Mouse (Mus musculus) stomach, embryonic 15.5 days (tissue): ENCODE data around the gene Olfml1. TPM values are rescaled to one million over a fixed set of nuclear protein-coding genes. Genes with fewer than 3 reads are reported as not detected.

ENCODE experiments used
- ATAC-seq: fragments of 200-750 bp; cut with Nextera tagmentation; 2 replicates; pipeline ENCODE4 v1.8.0; 2017; ENCODE audit warnings: low read depth, moderate number of reproducible peaks, moderate TSS enrichment; ENCODE audit not compliant: insufficient read depth, low FRiP score
- H3K27ac ChIP-seq: fragments of 300-500 bp; sonication (generic); 2 replicates; pipeline ENCODE4 v1.5.1; 2015; ENCODE audit warnings: mild to moderate bottlenecking, inconsistent platforms
- H3K27me3 ChIP-seq: fragments of 300-500 bp; sonication (generic); replicated peaks from 2 replicates; pipeline ENCODE4 v1.6.1; 2015; ENCODE audit warnings: inconsistent platforms
- H3K36me3 ChIP-seq: fragments of 300-500 bp; sonication (generic); 2 replicates; pipeline ENCODE4 v1.6.1; 2015; ENCODE audit warnings: inconsistent platforms
- H3K4me1 ChIP-seq: fragments of 300-500 bp; sonication (generic); 2 replicates; pipeline ENCODE4 v1.6.1; 2015; ENCODE audit warnings: inconsistent platforms
- H3K4me2 ChIP-seq: fragments of 300-500 bp; sonication (generic); 2 replicates; pipeline ENCODE4 v1.6.1; 2015; ENCODE audit warnings: mild to moderate bottlenecking, inconsistent platforms
- H3K4me3 ChIP-seq: fragments of 300-500 bp; sonication (generic); replicated peaks from 2 replicates; pipeline ENCODE4 v1.5.1; 2015; ENCODE audit warnings: inconsistent platforms
- H3K9ac ChIP-seq: fragments of 300-500 bp; sonication (generic); 2 replicates; pipeline ENCODE4 v1.6.1; 2015; ENCODE audit warnings: inconsistent platforms
- H3K9me3 ChIP-seq: fragments of 300-500 bp; sonication (generic); 2 replicates; pipeline ENCODE4 v1.6.1; 2016; ENCODE audit warnings: inconsistent platforms
- WGBS: fragments of 180-500 bp; shearing (Covaris S2); methylation state at CpG from one replicate; pipeline ENCODE4 v1.1.7; 2015; 5-methylcytosine and 5-hydroxymethylcytosine counted together
- polyA plus RNA-seq: library from polyadenylated mRNA; unstranded; fragments of >200 nt; fragmentation: Nextera tagmentation; extraction: Ambion mirVana; gene quantifications from 2 replicates; pipeline ENCODE4 v1.2.1, GENCODE M21; 2015

The Olfml1 gene
- 16.9 and 17.5 TPM in 2 replicates for polyA plus RNA-seq

DNA sequence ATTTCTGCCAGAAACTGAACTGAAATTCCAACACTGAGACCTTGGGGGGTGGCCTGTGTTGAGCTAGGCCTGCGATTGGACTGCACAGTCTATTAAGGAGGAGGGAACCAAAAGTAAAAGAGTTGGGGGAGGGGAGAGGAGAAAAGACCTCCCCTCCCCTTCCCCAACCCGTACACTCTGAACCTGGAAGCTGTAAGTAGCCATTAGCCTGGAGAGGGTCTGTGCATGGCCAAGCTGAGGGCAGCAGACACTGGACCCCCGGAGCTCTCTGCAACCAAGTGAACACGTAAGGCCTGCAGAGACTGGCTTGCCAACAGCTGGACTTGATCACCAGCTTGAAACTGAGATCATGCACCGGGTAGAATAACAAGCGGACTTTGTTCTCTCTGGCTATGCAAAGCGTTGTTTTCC, at the start of gene Olfml1:
Olfml1 (plus strand) TSS at position 186 of the 411 bp plus-strand sequence.
- peak within 1 kb of the TSS; percentile 41 for H3K4me3 ChIP-seq
- H3K9me3 ChIP-seq, result no peaks in the 10 kb centered on the region
- no peaks in the 10 kb centered on the region for H3K27me3 ChIP-seq
- H3K4me2 ChIP-seq, result peak within 1 kb of the TSS; percentile 54
- peaks cover 7% of the 10 kb centered on the region; the same call in 1 of the 2 replicates for H3K36me3 ChIP-seq
- WGBS, result 21% methylated on average over 7 of the region's 7 CpGs
- peak; percentile 90 for ATAC-seq
- H3K27ac ChIP-seq, result peak within 1 kb of the TSS; percentile 82
- H3K4me1 ChIP-seq, result peaks cover 6% of the 10 kb centered on the region; the same call in 1 of the 2 replicates
- H3K9ac ChIP-seq, result 0 out of 2 replicates have a peak within 1 kb of the TSS, but pooled peaks have one; percentile 19

DNA sequence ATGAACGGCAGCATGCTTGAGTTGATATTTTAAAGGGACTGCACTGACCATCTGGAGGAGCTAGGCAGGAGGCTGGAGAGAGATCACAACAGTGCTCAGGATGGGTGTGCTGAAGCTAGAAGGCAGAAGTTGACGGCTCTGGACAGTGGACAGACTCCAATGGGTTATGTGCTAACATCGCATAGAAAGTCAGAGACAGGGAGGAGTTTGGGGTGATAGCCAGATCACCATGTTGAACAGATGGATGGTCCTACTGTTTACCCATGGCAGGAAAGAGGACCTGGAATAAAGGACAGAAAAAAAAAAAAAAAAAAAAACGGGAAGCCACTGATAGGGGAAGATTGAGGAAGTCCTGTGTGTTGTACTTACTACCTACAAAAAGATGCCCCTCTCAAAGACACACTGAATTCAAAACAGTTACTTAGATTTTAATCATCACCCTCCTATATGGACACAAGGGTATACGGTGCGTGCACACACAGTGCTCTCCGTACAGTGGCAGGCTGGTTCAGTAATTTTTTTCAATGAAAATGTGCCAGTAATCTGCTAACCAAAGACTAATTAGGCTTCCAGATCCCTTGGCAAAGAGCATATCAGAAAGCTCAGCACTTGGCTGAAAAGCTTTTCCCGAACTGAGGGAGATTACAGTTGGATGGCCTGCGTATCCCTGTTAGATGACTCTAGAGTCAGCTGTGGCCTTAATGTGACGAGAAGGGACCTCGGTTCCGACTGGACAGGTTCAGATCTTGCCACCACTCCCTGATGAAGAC, 47.8 kb upstream of the Olfml1 start:
- no peaks in the 10 kb centered on the region for H3K27me3 ChIP-seq
- 82% methylated on average over 12 of the region's 12 CpGs for WGBS
- H3K36me3 ChIP-seq, result no peaks in the 10 kb centered on the region
- no peaks in the 10 kb centered on the region for H3K9me3 ChIP-seq
- H3K4me3 ChIP-seq, result no peak overlapping the region
- no peak overlapping the region for H3K4me2 ChIP-seq
- ATAC-seq, result no peak
- H3K4me1 ChIP-seq, result no peaks in the 10 kb centered on the region
- no peak overlapping the region for H3K9ac ChIP-seq
- H3K27ac ChIP-seq, result no peak overlapping the region

DNA sequence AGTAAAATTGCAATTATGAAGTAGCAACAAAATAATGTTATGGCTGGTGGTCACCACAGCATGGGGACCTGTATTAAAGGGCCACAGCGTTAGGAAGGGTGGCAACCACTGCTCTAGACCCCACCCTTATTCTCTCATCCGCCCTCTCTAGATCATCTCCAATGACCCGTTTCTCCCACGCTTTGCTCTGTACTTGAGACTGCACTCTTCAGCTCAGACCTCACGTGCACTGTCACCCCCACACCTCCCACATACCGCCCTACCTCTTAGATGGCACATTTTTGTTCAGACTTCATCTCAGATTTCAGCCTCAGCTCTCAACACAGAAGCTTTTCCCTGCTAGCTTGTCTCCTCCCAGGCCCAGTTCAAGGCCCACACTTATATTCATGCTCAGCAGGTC, 45.8 kb upstream of the Olfml1 start:
- Histone ChIP-seq H3K36me3 (no peaks in the 10 kb centered on the region), H3K27me3 (no peaks in the 10 kb centered on the region), H3K27ac (no peak overlapping the region), H3K9ac (no peak overlapping the region), H3K9me3 (no peaks in the 10 kb centered on the region), H3K4me1 (no peaks in the 10 kb centered on the region), H3K4me3 (no peak overlapping the region), H3K4me2 (no peak overlapping the region)
- ATAC-seq, result no peak
- 81% methylated on average over 6 of the region's 6 CpGs for WGBS

DNA sequence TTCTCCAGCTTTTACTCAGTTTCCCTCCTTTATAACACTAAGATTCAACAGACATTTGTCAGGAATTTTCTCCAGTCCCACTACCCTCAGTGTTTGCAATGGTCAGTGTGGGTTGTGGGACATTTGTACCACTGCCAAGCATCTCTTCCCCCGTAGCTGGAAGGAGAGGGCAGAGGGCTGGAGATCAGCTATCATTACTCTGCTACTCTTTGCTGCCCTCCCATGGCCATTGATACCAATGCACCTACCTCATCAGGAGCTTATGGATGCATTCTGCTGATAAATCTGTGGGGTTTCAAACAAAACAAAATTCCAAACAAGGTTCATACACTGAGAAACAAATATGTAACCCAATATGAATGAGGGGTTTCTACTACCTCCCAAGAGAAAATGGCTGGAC, 40.9 kb upstream of the Olfml1 start:
- Histone ChIP-seq H3K4me2 (no peak overlapping the region), H3K9ac (no peak overlapping the region), H3K36me3 (no peaks in the 10 kb centered on the region), H3K4me1 (no peaks in the 10 kb centered on the region), H3K9me3 (no peaks in the 10 kb centered on the region), H3K27ac (no peak overlapping the region), H3K27me3 (no peaks in the 10 kb centered on the region), H3K4me3 (no peak overlapping the region)
- WGBS, result 9% methylated on average over 1 of the region's 1 CpGs
- no peak for ATAC-seq

DNA sequence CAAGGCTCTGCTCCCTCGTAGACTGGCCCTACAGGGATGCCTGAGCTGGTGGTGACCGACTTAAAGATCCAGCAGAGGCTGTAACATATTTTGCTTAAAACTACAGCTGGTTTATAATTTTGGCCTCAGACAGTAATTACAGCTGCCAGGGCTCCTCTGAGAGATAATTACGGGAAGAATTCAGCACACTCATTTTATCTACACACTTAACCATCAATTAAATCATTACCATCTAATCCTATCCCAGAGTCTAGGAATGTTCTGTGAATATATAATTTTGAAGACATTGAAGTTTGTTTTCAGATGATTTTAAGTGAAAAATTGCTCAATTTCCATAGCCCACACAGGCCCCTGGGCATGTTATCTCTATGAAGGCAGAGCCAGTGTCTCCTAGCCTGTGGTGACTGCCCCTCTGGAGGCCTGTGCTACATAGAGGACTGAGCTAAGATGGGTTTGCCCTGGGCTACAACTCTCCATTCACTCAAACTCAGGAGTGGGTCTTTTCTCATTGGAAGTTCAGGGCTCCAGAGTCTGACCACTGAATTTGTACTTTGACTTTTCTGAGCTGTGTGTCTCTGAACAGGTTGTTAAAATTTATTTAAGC, 39.0 kb upstream of the Olfml1 start:
- no peaks in the 10 kb centered on the region for H3K27me3 ChIP-seq
- no peaks in the 10 kb centered on the region for H3K36me3 ChIP-seq
- H3K9me3 ChIP-seq, result no peaks in the 10 kb centered on the region
- ATAC-seq, result no peak
- WGBS, result 69% methylated on average over 3 of the region's 3 CpGs
- H3K4me1 ChIP-seq, result no peaks in the 10 kb centered on the region
- no peak overlapping the region for H3K27ac ChIP-seq
- H3K4me2 ChIP-seq, result no peak overlapping the region
- no peak overlapping the region for H3K4me3 ChIP-seq
- no peak overlapping the region for H3K9ac ChIP-seq

DNA sequence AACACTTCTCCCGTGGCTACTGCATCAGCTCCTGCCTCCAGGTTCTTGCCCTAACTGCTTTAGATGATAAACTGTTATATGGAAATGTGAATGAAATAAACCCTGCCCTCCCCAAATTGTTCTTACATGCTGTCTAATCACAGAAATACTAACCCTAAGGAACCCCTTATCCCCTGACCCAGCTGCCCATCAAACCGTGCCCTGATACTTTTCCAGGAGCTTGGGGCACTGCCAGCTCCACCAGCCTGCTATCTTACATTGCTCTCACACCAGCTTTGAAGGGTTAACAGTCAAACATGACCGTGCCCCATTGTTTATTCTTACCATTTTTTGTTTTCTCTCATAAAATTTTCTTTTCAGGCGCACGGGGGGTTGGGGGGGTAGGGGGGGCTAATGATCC, 37.9 kb upstream of the Olfml1 start:
- no peak overlapping the region for H3K4me2 ChIP-seq

DNA sequence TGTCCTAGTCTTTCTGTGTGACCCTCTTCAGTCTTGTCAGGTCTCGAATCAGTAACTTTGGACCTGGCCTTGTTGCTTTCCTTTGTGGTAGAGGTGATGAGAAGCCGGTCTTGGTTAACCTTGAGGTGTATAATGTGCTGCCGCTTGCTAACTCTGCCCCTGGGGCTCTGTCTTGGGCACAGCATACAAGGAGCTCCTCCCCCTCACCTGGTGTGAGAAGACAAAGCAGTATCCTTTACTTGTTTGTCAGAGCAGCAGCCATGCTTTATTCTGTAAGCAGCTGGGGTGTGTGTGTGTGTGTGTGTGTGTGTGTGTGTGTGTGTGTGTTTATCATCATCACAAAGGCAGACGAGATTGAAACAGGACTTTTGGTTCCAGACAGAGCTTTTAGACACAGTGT, 31.9 kb upstream of the Olfml1 start:
- Histone ChIP-seq H3K36me3 (no peaks in the 10 kb centered on the region), H3K4me3 (no peak overlapping the region), H3K9ac (no peak overlapping the region), H3K4me1 (no peaks in the 10 kb centered on the region), H3K9me3 (no peaks in the 10 kb centered on the region), H3K4me2 (no peak overlapping the region), H3K27me3 (no peaks in the 10 kb centered on the region), H3K27ac (no peak overlapping the region)
- no peak for ATAC-seq
- WGBS, result 77% methylated on average over 4 of the region's 4 CpGs

More for the DNA sequence above, 37.9 kb upstream of the Olfml1 start:
- Histone ChIP-seq H3K9ac (no peak overlapping the region), H3K36me3 (no peaks in the 10 kb centered on the region), H3K27me3 (no peaks in the 10 kb centered on the region), H3K9me3 (no peaks in the 10 kb centered on the region), H3K4me3 (no peak overlapping the region), H3K4me1 (no peaks in the 10 kb centered on the region), H3K27ac (no peak overlapping the region)
- WGBS, result 45% methylated on average over 5 of the region's 5 CpGs
- ATAC-seq, result no peak

DNA sequence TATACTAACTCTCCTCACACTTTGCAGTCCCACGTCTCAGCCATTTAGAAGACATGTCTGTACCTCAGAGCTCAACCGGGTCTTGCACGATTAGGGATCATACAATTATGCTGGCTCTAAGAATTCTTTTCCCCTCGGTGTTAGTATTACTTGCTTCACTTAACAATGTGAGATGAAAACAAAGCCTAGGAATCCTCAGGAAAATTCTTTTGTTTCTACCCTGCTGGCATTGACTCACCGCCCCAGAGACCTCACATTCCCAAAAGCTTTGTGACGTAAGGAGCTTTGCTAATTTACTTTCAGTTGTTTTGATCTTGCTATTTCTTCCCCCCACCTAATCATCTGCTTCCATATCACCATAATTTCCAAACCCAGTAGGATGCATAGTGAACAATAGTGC, 30.7 kb upstream of the Olfml1 start:
- no peaks in the 10 kb centered on the region for H3K4me1 ChIP-seq
- H3K9ac ChIP-seq, result no peak overlapping the region
- 65% methylated on average over 6 of the region's 6 CpGs for WGBS
- no peak for ATAC-seq
- H3K27me3 ChIP-seq, result no peaks in the 10 kb centered on the region
- H3K27ac ChIP-seq, result no peak overlapping the region
- no peak overlapping the region for H3K4me3 ChIP-seq
- no peaks in the 10 kb centered on the region for H3K36me3 ChIP-seq
- H3K9me3 ChIP-seq, result no peaks in the 10 kb centered on the region
- no peak overlapping the region for H3K4me2 ChIP-seq

DNA sequence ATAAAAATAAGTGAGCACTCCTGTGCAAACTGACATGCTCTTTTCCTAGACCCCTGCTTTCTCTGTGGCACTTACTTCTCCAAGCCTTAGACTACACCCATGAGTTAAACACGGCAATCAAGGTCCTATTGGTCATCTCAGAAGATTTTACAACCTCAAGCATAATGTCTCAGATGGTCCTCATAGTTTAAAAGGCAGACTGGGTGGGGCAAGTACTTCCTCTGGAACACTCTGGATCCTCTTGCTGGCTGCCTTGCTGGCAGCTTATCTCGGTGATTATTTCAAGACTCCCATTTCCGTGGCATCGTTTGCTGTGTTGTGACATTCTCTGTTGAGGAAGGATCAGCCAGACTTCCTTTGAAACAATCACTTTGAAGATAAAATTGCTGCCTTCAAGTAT, 27.2 kb upstream of the Olfml1 start:
- H3K27ac ChIP-seq, result no peak overlapping the region
- WGBS, result 30% methylated on average over 4 of the region's 4 CpGs
- no peak overlapping the region for H3K4me2 ChIP-seq
- H3K36me3 ChIP-seq, result no peaks in the 10 kb centered on the region
- no peak for ATAC-seq
- no peak overlapping the region for H3K4me3 ChIP-seq
- no peaks in the 10 kb centered on the region for H3K9me3 ChIP-seq
- H3K27me3 ChIP-seq, result no peaks in the 10 kb centered on the region
- no peaks in the 10 kb centered on the region for H3K4me1 ChIP-seq
- H3K9ac ChIP-seq, result no peak overlapping the region

DNA sequence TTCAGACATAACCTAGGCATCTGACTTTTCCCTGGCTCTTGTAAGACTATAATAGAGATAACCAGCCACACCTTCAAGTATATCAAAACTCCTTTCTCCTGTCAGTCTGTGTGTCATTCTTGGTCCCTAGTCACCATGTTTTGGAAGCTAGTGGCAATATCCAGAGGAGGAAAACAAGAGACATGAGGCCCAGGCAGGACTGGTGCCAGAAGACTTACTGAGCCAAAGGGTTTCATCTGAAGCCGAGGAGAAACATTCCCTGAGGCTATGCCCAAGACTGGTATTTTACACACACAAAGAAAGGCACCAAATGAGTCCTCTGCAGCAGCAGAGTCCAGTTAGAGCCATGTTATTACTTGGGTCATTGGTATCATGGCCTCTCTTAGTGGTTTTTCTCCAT, 22.2 kb upstream of the Olfml1 start:
- Histone ChIP-seq H3K27ac (no peak overlapping the region), H3K9ac (no peak overlapping the region), H3K4me2 (no peak overlapping the region), H3K36me3 (no peaks in the 10 kb centered on the region), H3K9me3 (no peaks in the 10 kb centered on the region), H3K27me3 (no peaks in the 10 kb centered on the region), H3K4me1 (no peaks in the 10 kb centered on the region), H3K4me3 (no peak overlapping the region)
- no peak for ATAC-seq
- WGBS, result 56% methylated on average over 1 of the region's 1 CpGs

DNA sequence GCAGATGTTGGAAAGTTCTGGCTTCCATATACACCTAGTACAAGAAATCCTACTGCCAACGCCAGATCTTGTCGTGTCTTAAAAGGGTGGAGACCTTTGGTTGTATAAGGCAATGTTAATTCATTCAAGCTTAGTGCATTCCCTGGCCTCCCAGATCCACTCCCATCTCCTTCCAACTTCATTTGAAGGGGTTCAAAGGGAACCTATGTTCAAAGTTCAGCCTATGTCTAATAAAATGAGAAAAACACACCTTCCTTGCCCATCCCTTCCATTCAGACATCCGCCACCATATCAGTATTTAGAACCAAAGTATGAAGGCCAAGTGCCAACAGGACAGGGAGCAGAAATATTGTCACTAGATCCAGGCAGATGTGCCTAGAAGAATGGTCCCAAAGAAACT, 19.4 kb upstream of the Olfml1 start:
- Histone ChIP-seq H3K4me3 (no peak overlapping the region), H3K27ac (no peak overlapping the region), H3K36me3 (no peaks in the 10 kb centered on the region), H3K27me3 (no peaks in the 10 kb centered on the region), H3K4me2 (no peak overlapping the region), H3K9me3 (no peaks in the 10 kb centered on the region), H3K4me1 (no peaks in the 10 kb centered on the region), H3K9ac (no peak overlapping the region)
- ATAC-seq, result no peak
- WGBS, result 89% methylated on average over 3 of the region's 3 CpGs

DNA sequence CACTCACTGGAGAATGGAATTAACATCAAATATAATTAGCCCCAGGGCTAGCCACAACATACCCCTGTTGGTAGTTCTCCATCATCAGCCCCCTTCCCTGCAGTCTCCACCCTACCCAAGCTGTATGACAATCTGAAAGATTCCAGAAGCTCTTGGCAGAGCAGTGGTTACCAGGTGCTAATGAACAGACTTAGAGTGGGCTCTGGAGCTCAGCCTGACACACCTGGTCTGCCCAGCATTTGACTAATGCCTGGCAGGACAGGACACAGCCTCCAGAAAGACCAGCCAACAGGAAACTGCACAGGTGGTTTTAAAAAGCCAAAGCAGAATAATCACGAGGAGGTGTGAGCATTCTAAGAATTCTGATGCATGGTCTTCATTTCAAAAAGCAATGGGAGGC, 13.8 kb upstream of the Olfml1 start:
- no peak for ATAC-seq
- Histone ChIP-seq H3K4me3 (no peak overlapping the region), H3K27me3 (no peaks in the 10 kb centered on the region), H3K4me2 (no peak overlapping the region), H3K36me3 (no peaks in the 10 kb centered on the region), H3K27ac (no peak overlapping the region), H3K9ac (no peak overlapping the region), H3K4me1 (no peaks in the 10 kb centered on the region), H3K9me3 (no peaks in the 10 kb centered on the region)
- 53% methylated on average over 1 of the region's 1 CpGs for WGBS
